Mouse (Mus musculus): ENCODE results near the gene AU021092. TPM values are rescaled to one million over a fixed set of nuclear protein-coding genes. Genes with fewer than 3 reads are reported as not detected.
A peak's percentile ranks its signal among the peaks of the same experiment; 100 is the strongest.

AU021092 gene
- polyA plus RNA-seq, 1 experiment from 2014 or later: 6.3 TPM

- ATAC-seq (replicated peaks; ENCODE audit: insufficient number of reproducible peaks, insufficient read depth, low FRiP score, low read depth): no peak
- Histone ChIP-seq H3K9ac (no peak overlapping the region), H3K4me3 (no peak overlapping the region), H3K27me3 (no peaks in the 10 kb centered on the region), H3K27ac (no peak overlapping the region), H3K36me3 (no peaks in the 10 kb centered on the region), H3K4me2 (no peak overlapping the region), H3K4me1 (replicated peaks) (peaks cover 10% of the 10 kb centered on the region; the same call in 1 of the 2 replicates), H3K9me3 (replicated peaks) (no peaks in the 10 kb centered on the region)
- WGBS: 77% methylated on average over 18 of the region's 18 CpGs
Observed at GRCm38 (mm10) chr16:5183310-5183975, 38.7 kb downstream of the AU021092 start.

GRCm38 (mm10) chr16:5172636-5173035 is 49.5 kb downstream of the AU021092 start:
- ATAC-seq (replicated peaks; ENCODE audit: insufficient number of reproducible peaks, insufficient read depth, low FRiP score, low read depth): no peak
- no peak overlapping the region for H3K9ac ChIP-seq

GRCm38 (mm10) chr16:5168829-5169228 is 53.3 kb downstream of the AU021092 start:
- no peak overlapping the region for H3K9ac ChIP-seq
- H3K27me3 ChIP-seq: no peaks in the 10 kb centered on the region
- H3K4me2 ChIP-seq: no peak overlapping the region
- peak; percentile 56; the same call in 1 of the 2 replicates for ATAC-seq (replicated peaks; ENCODE audit: insufficient number of reproducible peaks, insufficient read depth, low FRiP score, low read depth)
- H3K4me1 ChIP-seq (replicated peaks): peaks cover 35% of the 10 kb centered on the region
- no peaks in the 10 kb centered on the region for H3K9me3 ChIP-seq (replicated peaks)
- peak overlapping the region; percentile 51; the same call in 1 of the 2 replicates for H3K27ac ChIP-seq
- WGBS: 42% methylated on average over 5 of the region's 5 CpGs
- no peaks in the 10 kb centered on the region for H3K36me3 ChIP-seq
- no peak overlapping the region for H3K4me3 ChIP-seq

More at GRCm38 (mm10) chr16:5172636-5173035, 49.5 kb downstream of the AU021092 start:
- Histone ChIP-seq H3K4me3 (no peak overlapping the region), H3K27ac (no peak overlapping the region), H3K36me3 (no peaks in the 10 kb centered on the region), H3K27me3 (no peaks in the 10 kb centered on the region), H3K4me2 (no peak overlapping the region), H3K4me1 (replicated peaks) (peaks cover 16% of the 10 kb centered on the region), H3K9me3 (replicated peaks) (no peaks in the 10 kb centered on the region)
- WGBS: 72% methylated on average over 6 of the region's 6 CpGs

DNA sequence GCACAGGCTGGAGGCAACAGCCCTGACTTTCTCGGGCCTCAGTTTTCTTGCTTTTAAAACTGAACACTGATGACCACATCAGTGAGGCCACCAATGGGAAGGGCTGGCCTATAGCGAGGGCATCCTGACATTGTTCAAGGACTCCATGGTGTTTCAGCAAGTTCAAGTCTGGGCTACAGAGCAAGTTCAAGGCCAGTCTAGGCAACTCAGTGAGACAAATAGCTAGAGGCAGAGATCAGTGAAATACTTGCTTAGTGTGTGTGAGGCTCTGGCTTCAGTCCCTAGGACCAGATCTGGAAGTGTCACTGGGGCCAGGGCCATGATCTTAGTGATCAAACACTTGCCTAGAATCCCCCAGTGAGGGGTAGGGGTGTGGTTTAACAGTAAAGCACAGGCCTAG is 54.1 kb downstream of the AU021092 start:
- Histone ChIP-seq H3K4me2 (no peak overlapping the region), H3K4me1 (replicated peaks) (peaks cover 35% of the 10 kb centered on the region), H3K9me3 (replicated peaks) (no peaks in the 10 kb centered on the region), H3K36me3 (no peaks in the 10 kb centered on the region), H3K27me3 (no peaks in the 10 kb centered on the region), H3K4me3 (no peak overlapping the region), H3K27ac (no peak overlapping the region), H3K9ac (no peak overlapping the region)
- ATAC-seq (replicated peaks; ENCODE audit: insufficient number of reproducible peaks, insufficient read depth, low FRiP score, low read depth): no peak
- WGBS: 84% methylated on average over 2 of the region's 2 CpGs

DNA sequence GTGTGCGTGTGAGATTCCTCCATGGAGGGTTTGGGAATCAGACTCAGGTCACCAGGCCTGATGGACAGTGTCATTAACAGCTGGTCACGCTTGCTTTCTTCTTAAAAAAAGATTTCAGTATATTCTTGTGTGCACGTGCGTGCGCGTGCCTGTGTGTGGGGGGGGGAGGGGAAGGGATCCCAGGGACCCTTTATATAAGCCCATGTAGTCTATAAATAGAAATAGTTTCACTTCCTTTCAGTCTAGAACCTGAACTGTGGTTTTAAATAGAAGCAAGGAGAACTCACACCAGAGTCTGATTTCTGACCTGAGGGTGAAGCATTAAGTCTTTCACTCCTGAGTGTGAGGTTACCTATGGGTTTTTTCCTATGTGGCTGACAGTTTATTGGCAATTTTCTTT is 57.8 kb downstream of the AU021092 start:
- H3K9me3 ChIP-seq (replicated peaks): no peaks in the 10 kb centered on the region
- no peak overlapping the region for H3K27ac ChIP-seq
- no peak; the same call in 1 of the 2 replicates for ATAC-seq (replicated peaks; ENCODE audit: insufficient number of reproducible peaks, insufficient read depth, low FRiP score, low read depth)
- H3K4me3 ChIP-seq: no peak overlapping the region
- H3K27me3 ChIP-seq: no peaks in the 10 kb centered on the region
- no peak overlapping the region for H3K4me2 ChIP-seq
- H3K9ac ChIP-seq: no peak overlapping the region
- WGBS: 45% methylated on average over 6 of the region's 6 CpGs
- peaks cover 30% of the 10 kb centered on the region for H3K4me1 ChIP-seq (replicated peaks)
- no peaks in the 10 kb centered on the region for H3K36me3 ChIP-seq

Small RNAs within 50 kb of the gene (microRNA-seq; reads per million reads assigned to microRNA genes)
- gene Gm23689 (not detected), gene Gm26095 (not detected), gene Mir6364 (not detected)

Other genes starting within 250 kb of the AU021092 start
- gene Sept12, start 224.4 kb downstream of the AU021092 start, polyA plus RNA-seq (2015; fragmentation: Nextera tagmentation; extraction: Ambion mirVana): not detected in 2 replicates
- gene Smim22, start 215.0 kb downstream of the AU021092 start, polyA plus RNA-seq (2015; fragmentation: Nextera tagmentation; extraction: Ambion mirVana): 3.3 and 5.9 TPM in 2 replicates
- 46.9 and 57.0 TPM in 2 replicates for gene Rogdi, start 208.7 kb downstream of the AU021092 start, polyA plus RNA-seq (2015; fragmentation: Nextera tagmentation; extraction: Ambion mirVana)
- gene Glyr1, start 172.4 kb downstream of the AU021092 start, polyA plus RNA-seq (2015; fragmentation: Nextera tagmentation; extraction: Ambion mirVana): 78.8 and 93.9 TPM in 2 replicates
- gene Ubn1, start 172.2 kb downstream of the AU021092 start, polyA plus RNA-seq (2015; fragmentation: Nextera tagmentation; extraction: Ambion mirVana): 11.8 and 15.7 TPM in 2 replicates
- 1.3 and 2.3 TPM in 2 replicates for gene Ppl, start 89.9 kb downstream of the AU021092 start, polyA plus RNA-seq (2015; fragmentation: Nextera tagmentation; extraction: Ambion mirVana)
- 0.06 and 0.08 TPM in 2 replicates for gene Sec14l5, start 75.2 kb downstream of the AU021092 start, polyA plus RNA-seq (2015; fragmentation: Nextera tagmentation; extraction: Ambion mirVana)
- gene Nagpa, start 18.3 kb downstream of the AU021092 start, polyA plus RNA-seq (2015; fragmentation: Nextera tagmentation; extraction: Ambion mirVana): 12.4 and 17.4 TPM in 2 replicates
- gene Alg1, start 11.3 kb upstream of the AU021092 start, polyA plus RNA-seq (2015; fragmentation: Nextera tagmentation; extraction: Ambion mirVana): 24.9 and 29.1 TPM in 2 replicates
- 19.8 and 27.6 TPM in 2 replicates for gene Eef2kmt, start 33.7 kb upstream of the AU021092 start, polyA plus RNA-seq (2015; fragmentation: Nextera tagmentation; extraction: Ambion mirVana)

Measured in heart, embryonic 15.5 days (tissue).